Mouse (Mus musculus) embryonic facial prominence, embryonic 14.5 days (tissue): ENCODE measurements around the gene Slc22a12. TPM values are rescaled to one million over a fixed set of nuclear protein-coding genes. Genes with fewer than 3 reads are reported as not detected.

Source experiments
- ATAC-seq: fragments of 200-750 bp; cut with Nextera tagmentation; 2 replicates; pipeline ENCODE4 v1.8.0; 2017; ENCODE audit warnings: low read depth, moderate number of reproducible peaks, moderate TSS enrichment
- DNase-seq: peaks from one replicate; pipeline ENCODE4 v3.0.0-alpha.2; 2015; ENCODE audit warnings: low spot score
- H3K27ac ChIP-seq: fragments of 300-500 bp; sonication (generic); replicated peaks from 2 replicates; pipeline ENCODE4 v1.5.1; 2014; ENCODE audit warnings: low read depth, mild to moderate bottlenecking, low read length, moderate library complexity
- H3K27me3 ChIP-seq: fragments of 300-500 bp; sonication (generic); replicated peaks from 2 replicates; pipeline ENCODE4 v1.6.1; 2014; ENCODE audit warnings: low read length; ENCODE audit not compliant: control insufficient read depth, insufficient read depth
- H3K36me3 ChIP-seq: fragments of 300-500 bp; sonication (generic); 2 replicates; pipeline ENCODE4 v1.6.1; 2014; ENCODE audit warnings: low read length, mixed read lengths; ENCODE audit not compliant: control insufficient read depth, insufficient read depth
- H3K4me1 ChIP-seq: fragments of 300-500 bp; sonication (generic); 2 replicates; pipeline ENCODE4 v1.6.1; 2014; ENCODE audit warnings: antibody characterized with exemption, low read length; ENCODE audit not compliant: control insufficient read depth, insufficient read depth
- H3K4me2 ChIP-seq: fragments of 300-500 bp; sonication (generic); 2 replicates; pipeline ENCODE4 v1.6.1; 2014; ENCODE audit warnings: low read depth, mild to moderate bottlenecking, low read length, moderate library complexity, mixed read lengths
- H3K4me3 ChIP-seq: fragments of 300-500 bp; sonication (generic); 2 replicates; pipeline ENCODE4 v1.5.1; 2014; ENCODE audit warnings: low read depth, mild to moderate bottlenecking, low read length
- H3K9ac ChIP-seq: fragments of 300-500 bp; sonication (generic); 2 replicates; pipeline ENCODE4 v1.6.1; 2014; ENCODE audit warnings: low read depth, mild to moderate bottlenecking, low read length, moderate library complexity, mixed read lengths
- H3K9me3 ChIP-seq: fragments of 300-500 bp; sonication (generic); 2 replicates; pipeline ENCODE4 v1.6.1; 2016; ENCODE audit warnings: low read length; ENCODE audit not compliant: control insufficient read depth
- WGBS: fragments of 180-500 bp; shearing (Covaris S2); extraction: QIAGEN DNeasy Blood & Tissue Kit; methylation state at CpG from one replicate; pipeline ENCODE4 v1.1.7; 2014; 5-methylcytosine and 5-hydroxymethylcytosine counted together
- polyA plus RNA-seq: library from polyadenylated mRNA; unstranded; fragments of >200 nt; fragmentation: Nextera tagmentation; extraction: Ambion mirVana; gene quantifications from 2 replicates; pipeline ENCODE4 v1.2.1, GENCODE M21; 2014

Slc22a12 gene
- polyA plus RNA-seq, 1 experiment from 2014 or later = not detected

DNA sequence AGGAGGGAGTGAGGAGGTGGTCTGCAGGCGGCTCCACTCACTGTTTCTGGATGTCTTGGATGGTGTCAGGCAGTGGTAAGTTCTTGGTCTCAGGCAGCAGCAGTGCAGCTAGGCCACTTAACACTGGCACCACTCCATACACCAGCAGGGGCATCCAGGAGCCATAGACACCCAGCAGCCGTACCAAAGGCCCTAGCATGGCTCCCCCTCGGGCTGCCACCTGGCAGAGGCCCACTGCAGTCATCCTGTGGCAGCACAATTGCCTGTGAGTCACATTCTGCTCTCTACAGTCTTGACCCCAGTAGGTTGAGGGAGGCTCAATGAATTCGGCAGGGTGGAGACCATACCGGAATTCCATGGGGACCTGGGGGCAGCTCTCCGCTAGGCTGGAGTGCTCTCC is 6.1 kb downstream of the Slc22a12 start:
- no peak overlapping the region for H3K4me3 ChIP-seq
- no peak overlapping the region for H3K9ac ChIP-seq
- ATAC-seq (no peak), DNase-seq (no peak)
- no peaks in the 10 kb centered on the region for H3K9me3 ChIP-seq
- peaks cover 25% of the 10 kb centered on the region for H3K27me3 ChIP-seq
- H3K4me1 ChIP-seq = peaks cover 2% of the 10 kb centered on the region; the same call in 1 of the 2 replicates
- no peak overlapping the region for H3K4me2 ChIP-seq
- no peak overlapping the region for H3K27ac ChIP-seq
- H3K36me3 ChIP-seq = no peaks in the 10 kb centered on the region
- WGBS = 72% methylated on average over 6 of the region's 6 CpGs

DNA sequence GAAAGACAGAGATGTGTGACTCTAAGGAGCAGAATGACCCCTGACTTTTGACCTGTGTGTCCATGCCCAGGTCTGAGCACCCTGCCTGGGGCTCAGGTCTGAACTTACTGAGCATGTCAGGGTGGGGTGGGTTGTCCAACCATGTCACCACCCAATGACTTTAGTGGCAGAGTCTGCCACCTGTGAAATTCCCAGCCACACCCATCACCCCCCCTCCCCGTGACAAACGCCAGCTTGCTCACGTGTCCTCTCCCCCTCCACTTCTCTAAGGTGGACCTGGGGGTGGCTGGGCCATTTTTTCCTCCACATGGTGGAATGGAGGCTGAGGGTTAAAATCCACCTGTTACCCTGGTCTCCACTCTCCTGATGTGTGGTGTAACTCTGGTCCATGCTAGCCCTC is 6.6 kb downstream of the Slc22a12 start:
- 69% methylated on average over 3 of the region's 3 CpGs for WGBS
- no peak overlapping the region for H3K27ac ChIP-seq
- H3K36me3 ChIP-seq = no peaks in the 10 kb centered on the region
- H3K4me1 ChIP-seq = peaks cover 7% of the 10 kb centered on the region; the same call in 1 of the 2 replicates
- no peak overlapping the region for H3K4me2 ChIP-seq
- DNase-seq (no peak), ATAC-seq (no peak)
- peaks cover 30% of the 10 kb centered on the region for H3K27me3 ChIP-seq
- H3K9me3 ChIP-seq = no peaks in the 10 kb centered on the region
- H3K4me3 ChIP-seq = no peak overlapping the region
- H3K9ac ChIP-seq = no peak overlapping the region

DNA sequence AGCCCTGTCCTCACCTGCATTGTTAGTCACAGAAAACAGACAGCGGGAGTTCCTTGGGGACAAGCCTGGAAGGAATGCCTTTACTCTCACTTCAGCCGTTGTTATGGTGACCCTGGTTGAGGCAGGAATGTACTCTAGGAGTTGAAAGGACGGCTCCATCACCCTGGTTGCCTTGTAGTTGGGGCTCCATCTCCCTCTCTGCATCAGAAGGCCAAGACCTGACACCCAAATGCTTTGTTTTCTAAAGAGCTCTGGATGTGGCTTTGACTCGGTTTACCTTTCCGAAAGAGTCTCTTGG is 8.8 kb downstream of the Slc22a12 start:
- Histone ChIP-seq H3K9me3 (no peaks in the 10 kb centered on the region), H3K27me3 (peaks cover 49% of the 10 kb centered on the region), H3K4me3 (no peak overlapping the region), H3K4me1 (peaks cover 8% of the 10 kb centered on the region; the same call in 1 of the 2 replicates), H3K27ac (no peak overlapping the region), H3K9ac (no peak overlapping the region), H3K36me3 (no peaks in the 10 kb centered on the region), H3K4me2 (no peak overlapping the region)
- DNase-seq (no peak), ATAC-seq (no peak)
- WGBS = 42% methylated on average over 5 of the region's 5 CpGs

DNA sequence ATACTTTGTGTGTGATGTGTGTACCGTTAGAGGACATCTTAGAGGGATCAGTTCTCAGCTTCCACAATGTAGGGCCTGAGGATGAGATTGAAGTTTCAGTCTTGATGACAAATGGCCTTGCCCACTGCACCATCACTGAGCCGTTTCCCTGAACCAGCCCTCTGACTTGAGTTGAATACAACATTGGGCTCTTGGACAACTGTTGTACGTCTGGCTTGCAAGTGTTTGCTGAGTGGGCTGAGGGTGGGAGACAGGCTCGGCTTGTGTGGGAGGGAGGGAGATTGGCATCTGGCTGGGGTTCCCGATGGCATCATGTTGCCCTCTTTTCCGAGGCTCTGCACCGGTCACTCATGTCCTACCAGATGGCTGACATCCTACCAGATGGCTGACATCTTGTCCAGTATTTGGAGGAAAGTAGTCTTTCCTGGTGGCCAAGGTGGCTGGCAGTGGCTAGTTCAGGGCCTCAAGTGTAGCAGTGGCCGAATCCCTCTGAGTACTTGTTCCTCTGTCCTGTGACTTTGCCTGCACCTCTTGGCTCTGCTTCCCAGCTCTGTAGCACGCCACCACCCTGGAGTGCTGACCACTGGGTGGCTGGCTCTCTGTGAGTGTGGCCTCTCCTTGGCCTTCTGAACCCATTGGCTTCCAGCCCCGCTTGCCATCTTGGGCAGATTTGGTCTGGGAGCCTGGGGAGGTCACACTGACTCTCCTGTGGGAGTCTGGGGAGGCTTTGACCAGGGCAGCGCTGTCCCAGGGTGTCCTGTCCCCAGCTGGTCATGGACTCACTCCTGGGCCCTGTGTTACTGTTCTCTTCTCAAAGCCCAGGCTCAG is 9.3 kb downstream of the Slc22a12 start:
- DNase-seq (no peak), ATAC-seq (no peak)
- H3K4me2 ChIP-seq = no peak overlapping the region
- H3K27me3 ChIP-seq = peaks cover 49% of the 10 kb centered on the region
- H3K27ac ChIP-seq = no peak overlapping the region
- H3K9me3 ChIP-seq = no peaks in the 10 kb centered on the region
- H3K9ac ChIP-seq = no peak overlapping the region
- H3K4me1 ChIP-seq = peaks cover 8% of the 10 kb centered on the region; the same call in 1 of the 2 replicates
- no peak overlapping the region for H3K4me3 ChIP-seq
- no peaks in the 10 kb centered on the region for H3K36me3 ChIP-seq
- WGBS = 72% methylated on average over 10 of the region's 11 CpGs

DNA sequence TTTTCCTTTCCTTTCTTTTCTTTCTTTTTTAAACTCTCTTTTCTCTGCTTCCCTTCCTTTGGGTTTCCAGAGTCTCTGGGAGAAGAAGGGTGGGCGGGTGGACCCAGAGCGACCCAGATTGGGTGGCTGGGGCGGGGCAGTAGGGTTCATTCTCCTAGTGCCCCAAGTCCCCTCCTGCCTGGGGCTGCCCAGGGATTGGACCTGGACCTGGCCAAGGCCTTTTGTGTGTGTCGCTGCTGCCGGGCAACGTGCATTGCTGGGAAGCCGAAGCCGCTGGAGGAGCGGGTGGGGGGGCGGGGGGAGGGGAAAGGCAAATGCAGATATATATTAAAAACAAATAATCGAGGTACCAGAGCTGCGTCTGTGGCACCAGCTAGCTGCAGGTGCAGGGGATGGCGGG is 10.2 kb downstream of the Slc22a12 start:
- H3K27me3 ChIP-seq = peaks cover 49% of the 10 kb centered on the region
- H3K4me1 ChIP-seq = peaks cover 8% of the 10 kb centered on the region; the same call in 1 of the 2 replicates
- no peak for ATAC-seq
- H3K27ac ChIP-seq = no peak overlapping the region
- 10% methylated on average over 12 of the region's 13 CpGs for WGBS
- H3K4me3 ChIP-seq = peak overlapping the region; percentile 45
- H3K36me3 ChIP-seq = no peaks in the 10 kb centered on the region
- no peak overlapping the region for H3K9ac ChIP-seq
- DNase-seq = no peak
- peak overlapping the region; percentile 87 for H3K4me2 ChIP-seq
- H3K9me3 ChIP-seq = no peaks in the 10 kb centered on the region

DNA sequence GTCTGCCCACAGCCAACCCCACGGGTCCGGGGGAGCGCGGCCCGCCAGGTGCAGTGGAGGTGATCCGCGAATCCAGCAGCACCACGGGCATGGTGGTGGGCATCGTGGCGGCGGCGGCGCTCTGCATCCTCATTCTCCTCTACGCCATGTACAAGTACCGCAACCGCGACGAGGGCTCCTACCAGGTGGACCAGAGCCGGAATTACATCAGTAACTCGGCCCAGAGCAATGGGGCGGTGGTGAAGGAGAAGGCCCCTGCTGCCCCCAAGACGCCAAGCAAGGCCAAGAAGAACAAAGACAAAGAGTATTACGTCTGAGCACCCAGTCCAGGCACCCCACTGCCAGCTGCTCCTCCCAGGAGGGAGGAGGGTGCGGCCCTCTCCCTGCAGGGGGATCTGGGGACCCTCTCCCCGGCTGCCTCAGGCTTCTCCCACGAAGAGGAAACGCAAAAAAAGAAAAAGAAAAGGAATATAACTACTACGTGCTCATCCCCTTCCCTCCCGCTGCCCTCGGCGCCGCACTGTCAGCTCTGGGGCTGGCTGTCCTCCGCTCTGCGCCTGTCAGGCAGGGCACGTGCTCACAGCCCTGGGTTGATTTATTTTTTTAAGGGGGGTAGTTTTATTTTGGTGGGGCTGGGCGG is 10.9 kb downstream of the Slc22a12 start:
- no peak for ATAC-seq
- Histone ChIP-seq H3K27ac (no peak overlapping the region), H3K9me3 (no peaks in the 10 kb centered on the region), H3K4me2 (peak overlapping the region; percentile 87), H3K27me3 (peaks cover 49% of the 10 kb centered on the region), H3K4me3 (peak overlapping the region; percentile 45), H3K36me3 (no peaks in the 10 kb centered on the region), H3K4me1 (peaks cover 8% of the 10 kb centered on the region; the same call in 1 of the 2 replicates), H3K9ac (peak overlapping the region; percentile 60)
- DNase-seq = no peak
- 2% methylated on average over 32 of the region's 36 CpGs for WGBS

DNA sequence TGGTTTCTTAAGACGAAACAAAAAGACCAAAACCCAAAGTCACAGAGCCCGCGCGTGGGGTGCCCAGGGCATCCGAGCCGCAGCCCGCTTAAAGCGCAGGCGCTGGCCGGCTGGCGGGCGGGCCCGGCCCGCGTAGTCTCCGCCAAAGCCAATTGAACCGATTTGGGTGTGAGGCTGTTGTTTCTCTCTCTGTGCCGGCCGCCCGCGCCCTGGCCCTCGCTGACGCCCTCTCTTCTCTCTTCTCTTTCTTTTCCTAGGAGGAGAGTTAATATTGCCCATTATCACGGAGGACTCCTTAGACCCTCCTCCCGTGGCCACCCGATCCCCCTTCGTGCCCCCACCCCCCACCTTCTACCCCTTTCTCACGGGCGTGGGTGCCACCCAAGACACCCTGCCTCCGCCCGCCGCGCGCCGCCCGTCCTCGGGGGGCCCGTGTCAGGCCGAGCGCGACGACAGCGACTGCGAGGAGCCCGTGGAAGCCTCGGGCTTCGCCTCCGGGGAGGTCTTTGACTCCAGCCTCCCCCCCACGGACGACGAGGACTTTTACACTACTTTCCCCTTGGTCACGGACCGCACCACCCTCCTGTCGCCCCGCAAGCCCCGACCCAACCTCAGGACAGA is 11.7 kb downstream of the Slc22a12 start:
- Histone ChIP-seq H3K27ac (no peak overlapping the region), H3K9me3 (no peaks in the 10 kb centered on the region), H3K4me1 (peaks cover 8% of the 10 kb centered on the region; the same call in 1 of the 2 replicates), H3K9ac (peak overlapping the region; percentile 60), H3K27me3 (peaks cover 49% of the 10 kb centered on the region), H3K36me3 (no peaks in the 10 kb centered on the region), H3K4me3 (peak overlapping the region; percentile 45), H3K4me2 (peak overlapping the region; percentile 87)
- under 1% methylated on average over 49 of the region's 56 CpGs for WGBS
- DNase-seq = peak; percentile 48
- no peak for ATAC-seq

DNA sequence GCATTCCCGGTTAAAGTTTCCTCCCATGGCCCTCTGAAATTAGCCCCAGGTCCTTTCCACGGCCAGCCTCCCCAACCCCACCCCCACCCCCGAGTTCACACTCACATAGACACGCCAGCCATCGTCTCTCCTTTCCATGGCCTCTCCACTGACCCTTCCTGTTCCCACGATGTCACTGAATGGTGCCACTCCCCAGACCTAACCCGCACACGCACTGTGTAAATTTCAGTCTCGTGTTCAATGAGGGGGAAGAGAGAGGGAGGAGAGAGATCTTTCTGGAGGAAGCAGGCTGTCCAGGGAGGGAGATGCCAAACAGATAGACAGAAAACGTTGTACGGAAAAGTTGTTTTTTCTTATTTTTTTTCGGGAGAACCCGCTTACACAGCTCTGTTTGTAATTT is 12.5 kb downstream of the Slc22a12 start:
- Histone ChIP-seq H3K9me3 (no peaks in the 10 kb centered on the region), H3K36me3 (no peaks in the 10 kb centered on the region), H3K4me1 (peaks cover 8% of the 10 kb centered on the region; the same call in 1 of the 2 replicates), H3K9ac (no peak overlapping the region), H3K4me2 (no peak overlapping the region), H3K4me3 (no peak overlapping the region), H3K27ac (no peak overlapping the region), H3K27me3 (peaks cover 48% of the 10 kb centered on the region)
- ATAC-seq (no peak), DNase-seq (no peak)
- 18% methylated on average over 13 of the region's 13 CpGs for WGBS
